Mouse (Mus musculus) splenic B cell, adult 2 months (primary cell): ENCODE results near the gene Olfr323.

Experiments
- DNase-seq: peaks from one replicate; pipeline ENCODE4 v3.0.0-alpha.2; 2011; ENCODE audit warnings: low read depth, low spot score
- H3K27me3 ChIP-seq: 2 replicates; pipeline ENCODE4 v1.6.1; 2012; ENCODE audit warnings: mild to moderate bottlenecking, low read length, moderate library complexity, mixed read lengths; ENCODE audit not compliant: control insufficient read depth, poor library complexity, insufficient read depth, severe bottlenecking
- H3K36me3 ChIP-seq: 2 replicates; pipeline ENCODE4 v1.6.1; 2012; ENCODE audit warnings: mild to moderate bottlenecking, low read length, moderate library complexity, mixed read lengths; ENCODE audit not compliant: control insufficient read depth, poor library complexity, insufficient read depth, severe bottlenecking

The Olfr323 gene

DNA sequence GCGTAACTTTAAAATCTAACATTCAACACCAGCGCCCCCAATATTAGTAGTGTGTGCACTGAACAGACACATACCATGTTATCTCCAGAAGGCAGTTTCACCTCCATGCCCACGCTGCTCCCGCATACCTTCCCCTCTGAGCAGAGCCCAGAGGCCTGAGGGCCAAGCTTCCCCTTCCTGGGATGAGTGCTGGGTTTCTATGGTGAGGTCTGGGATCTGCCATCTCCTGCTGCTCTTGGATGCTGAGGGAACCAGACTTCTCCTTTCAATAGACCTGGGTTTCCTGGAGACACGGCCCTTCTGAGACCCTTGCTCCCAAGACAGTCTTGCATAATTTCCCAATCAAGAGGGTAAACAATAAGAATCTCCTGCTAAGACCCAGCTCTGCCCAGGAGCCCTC is at the start of gene Olfr323:
TSS of gene Olfr323 (minus strand) at position 101 of the 400 bp plus-strand sequence.
- H3K36me3 ChIP-seq = no peaks in the 10 kb centered on the region
- DNase-seq = no peak
- H3K27me3 ChIP-seq = no peaks in the 10 kb centered on the region

DNA sequence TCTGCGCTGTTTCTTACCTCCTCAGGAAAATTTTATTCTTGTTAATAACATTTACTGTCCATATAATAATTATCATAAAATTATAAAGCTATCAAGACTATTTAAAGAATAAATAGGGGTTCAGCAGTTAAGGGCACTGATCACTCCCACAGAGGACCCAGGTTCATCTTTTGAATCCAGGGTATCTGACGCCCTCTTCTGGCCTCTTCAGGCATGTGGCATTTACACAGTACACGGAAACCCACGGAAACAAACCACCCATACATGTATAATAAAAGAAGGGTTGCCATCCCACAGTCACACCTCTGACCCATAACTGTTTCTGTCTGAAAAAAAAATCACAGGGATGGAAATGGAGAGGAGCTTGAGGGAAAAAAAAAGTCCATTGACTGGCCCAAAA is 41.5 kb upstream of the Olfr323 start:
- H3K36me3 ChIP-seq = no peaks in the 10 kb centered on the region
- no peak for DNase-seq
- H3K27me3 ChIP-seq = no peaks in the 10 kb centered on the region

DNA sequence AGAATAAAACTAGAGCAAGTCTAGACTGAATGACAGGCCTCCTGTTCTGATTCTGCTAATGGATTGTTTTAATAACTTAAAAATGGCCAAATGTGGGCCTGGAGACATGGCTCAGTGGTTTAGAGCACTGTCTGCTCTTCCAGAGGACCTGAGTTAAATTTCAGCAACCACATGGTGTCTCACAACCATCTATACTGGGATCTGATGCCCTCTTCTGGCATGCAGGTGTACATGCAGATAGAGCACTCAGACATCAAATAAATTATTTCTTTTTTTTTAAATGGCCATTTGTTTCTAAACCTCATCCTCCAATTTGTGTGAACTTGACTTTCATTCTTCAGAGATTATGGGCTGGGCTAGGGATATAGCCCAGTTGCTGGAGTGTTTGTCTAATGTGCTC is 39.0 kb upstream of the Olfr323 start:
- no peak for DNase-seq
- Histone ChIP-seq H3K36me3 (no peaks in the 10 kb centered on the region), H3K27me3 (no peaks in the 10 kb centered on the region)

DNA sequence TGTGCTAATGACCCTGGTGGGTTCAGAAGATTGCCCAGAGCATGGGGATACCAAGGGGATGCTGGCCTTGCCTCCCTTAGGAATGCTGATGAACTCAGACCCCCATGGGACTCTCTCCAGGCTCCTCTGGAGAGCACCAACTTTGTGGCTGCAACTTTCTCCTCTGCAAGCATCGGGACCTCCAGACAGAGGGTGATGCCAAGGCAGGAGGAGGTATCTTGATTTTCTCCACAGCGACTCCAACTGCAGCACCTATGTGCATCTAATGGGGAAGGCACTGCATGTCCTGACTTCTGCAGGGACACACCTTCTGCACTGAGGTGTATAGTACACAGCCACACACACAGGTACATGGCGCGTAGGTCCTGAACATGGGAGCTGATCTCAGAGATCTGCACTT is 28.3 kb upstream of the Olfr323 start, which contains the start of gene Olfr322:
TSS of gene Olfr322 (plus strand) at position 187 of the 400 bp plus-strand sequence.
- Histone ChIP-seq H3K36me3 (no peaks in the 10 kb centered on the region), H3K27me3 (no peaks in the 10 kb centered on the region)
- no peak for DNase-seq

DNA sequence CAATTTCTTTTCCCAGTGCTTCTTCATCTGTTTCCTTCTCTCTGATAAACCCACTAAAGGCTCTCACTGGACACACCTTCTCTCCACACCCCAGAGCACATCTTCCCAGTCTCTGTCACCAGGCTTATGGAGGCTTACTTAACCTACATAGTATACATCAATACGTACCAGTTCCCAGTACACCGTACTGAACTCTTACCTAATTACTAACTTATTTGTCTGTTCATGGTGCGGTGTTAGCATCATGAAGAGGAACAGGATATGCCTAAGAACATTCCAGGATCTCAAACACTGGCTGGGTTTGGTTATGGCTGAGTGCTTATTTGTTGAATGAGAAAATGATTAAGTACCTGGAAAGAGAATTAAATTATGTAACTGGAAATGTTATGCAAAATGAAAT is 24.9 kb upstream of the Olfr323 start:
- no peaks in the 10 kb centered on the region for H3K27me3 ChIP-seq

DNA sequence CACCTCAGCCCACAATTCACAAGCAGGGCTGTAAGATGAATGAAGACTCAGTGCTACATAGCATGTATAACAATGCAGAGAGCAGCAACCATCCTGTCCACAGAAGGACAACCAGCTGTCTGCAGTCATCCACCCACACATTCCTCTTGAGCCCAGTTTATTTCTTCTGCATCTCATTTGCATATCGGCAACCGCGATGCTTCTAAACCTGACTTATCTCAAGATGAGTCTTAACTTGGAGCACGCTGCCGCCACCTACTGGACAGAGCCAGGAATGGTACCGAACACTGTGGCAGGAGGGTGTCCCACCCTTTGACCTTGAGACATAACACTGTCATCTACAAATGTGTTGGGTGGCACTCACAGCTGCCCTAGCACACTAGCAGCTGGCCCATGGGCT is 13.0 kb upstream of the Olfr323 start:
- H3K36me3 ChIP-seq = no peaks in the 10 kb centered on the region
- DNase-seq = peak; percentile 70
- no peaks in the 10 kb centered on the region for H3K27me3 ChIP-seq

More for the DNA sequence above, 24.9 kb upstream of the Olfr323 start:
- H3K36me3 ChIP-seq = no peaks in the 10 kb centered on the region
- no peak for DNase-seq

DNA sequence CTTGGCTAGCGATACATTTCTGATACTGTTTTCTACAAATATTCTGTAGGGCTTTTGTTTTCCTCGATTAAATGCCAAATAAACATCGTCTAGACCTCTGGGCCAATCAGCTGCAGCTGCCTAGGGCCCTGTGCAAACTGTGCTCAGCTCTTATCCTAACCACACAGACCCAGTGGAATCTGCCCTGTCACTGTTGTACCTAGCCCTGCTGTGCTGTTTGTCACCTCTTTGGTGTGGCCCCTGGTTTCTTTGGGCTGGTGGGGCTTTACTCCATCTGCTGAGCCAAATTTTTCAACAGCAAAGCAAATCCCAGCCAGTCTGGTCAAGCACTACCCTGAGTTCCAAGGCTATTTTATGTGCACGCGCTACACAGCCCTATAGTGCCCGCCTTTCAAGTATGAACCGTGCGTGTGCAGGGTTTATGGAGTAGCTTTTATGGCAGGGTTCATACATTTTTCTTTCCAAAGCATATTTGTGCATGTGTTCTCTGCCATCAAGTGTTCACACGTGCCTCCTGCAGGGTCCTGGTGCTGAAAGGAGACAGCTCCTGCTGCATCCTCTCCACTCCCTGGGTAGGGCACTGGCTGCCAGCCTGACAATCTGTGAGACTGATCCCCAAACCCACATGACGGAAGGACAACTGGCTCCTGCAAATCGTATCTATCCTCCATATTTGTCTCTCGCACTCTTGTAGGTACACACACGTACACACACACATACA is 11.5 kb upstream of the Olfr323 start:
- DNase-seq = no peak
- Histone ChIP-seq H3K27me3 (no peaks in the 10 kb centered on the region), H3K36me3 (no peaks in the 10 kb centered on the region)

DNA sequence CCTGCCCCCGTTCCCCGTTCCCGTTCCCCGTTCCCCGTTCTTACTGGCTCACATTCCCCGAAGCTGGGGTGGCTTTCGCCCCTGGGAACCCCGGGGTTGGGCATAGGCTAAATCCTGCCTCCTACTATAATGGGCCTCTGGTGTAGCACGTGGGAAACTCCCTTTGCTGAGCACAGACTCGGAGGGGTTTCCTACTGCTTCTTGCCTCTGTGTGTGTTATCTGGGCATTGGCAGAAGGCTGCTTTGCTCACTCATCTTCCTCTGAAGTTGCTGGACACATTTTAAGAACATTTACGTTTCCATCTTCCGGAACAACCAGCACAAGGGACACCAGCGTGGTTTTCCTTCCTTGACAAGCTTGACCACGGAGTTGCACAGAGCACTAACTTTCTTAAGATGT is 10.8 kb upstream of the Olfr323 start:
- Histone ChIP-seq H3K27me3 (no peaks in the 10 kb centered on the region), H3K36me3 (no peaks in the 10 kb centered on the region)
- no peak for DNase-seq

DNA sequence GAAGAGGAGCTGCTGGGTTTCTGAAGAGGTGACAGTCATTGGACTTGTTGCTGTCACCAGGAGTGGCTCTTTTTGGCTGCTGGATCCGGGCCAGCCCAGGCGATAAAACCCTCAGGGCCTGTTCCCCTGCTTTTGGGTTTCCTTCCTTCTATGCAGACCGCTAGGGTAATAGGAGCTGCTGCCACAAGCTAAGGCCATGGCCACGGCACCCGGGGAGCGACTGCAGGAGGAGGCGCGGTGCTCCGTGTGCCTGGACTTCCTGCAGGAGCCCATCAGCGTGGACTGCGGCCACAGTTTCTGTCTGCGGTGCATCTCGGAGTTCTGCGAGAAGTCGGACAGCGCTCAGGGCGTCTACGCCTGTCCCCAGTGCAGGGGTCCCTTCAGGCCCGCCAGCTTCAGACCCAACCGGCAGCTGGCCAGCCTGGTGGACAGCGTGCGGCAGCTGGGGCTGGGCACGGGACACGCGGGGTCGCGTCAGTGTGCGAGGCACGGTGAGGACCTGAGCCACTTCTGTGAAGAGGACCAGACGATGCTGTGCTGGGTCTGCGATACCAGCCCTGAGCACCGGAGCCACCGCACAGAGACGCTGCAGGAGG is 10.1 kb upstream of the Olfr323 start, which contains the start of gene Trim58:
TSS of gene Trim58 (plus strand) at position 194 of the 596 bp plus-strand sequence.
- no peaks in the 10 kb centered on the region for H3K27me3 ChIP-seq
- H3K36me3 ChIP-seq = no peaks in the 10 kb centered on the region
- no peak for DNase-seq

DNA sequence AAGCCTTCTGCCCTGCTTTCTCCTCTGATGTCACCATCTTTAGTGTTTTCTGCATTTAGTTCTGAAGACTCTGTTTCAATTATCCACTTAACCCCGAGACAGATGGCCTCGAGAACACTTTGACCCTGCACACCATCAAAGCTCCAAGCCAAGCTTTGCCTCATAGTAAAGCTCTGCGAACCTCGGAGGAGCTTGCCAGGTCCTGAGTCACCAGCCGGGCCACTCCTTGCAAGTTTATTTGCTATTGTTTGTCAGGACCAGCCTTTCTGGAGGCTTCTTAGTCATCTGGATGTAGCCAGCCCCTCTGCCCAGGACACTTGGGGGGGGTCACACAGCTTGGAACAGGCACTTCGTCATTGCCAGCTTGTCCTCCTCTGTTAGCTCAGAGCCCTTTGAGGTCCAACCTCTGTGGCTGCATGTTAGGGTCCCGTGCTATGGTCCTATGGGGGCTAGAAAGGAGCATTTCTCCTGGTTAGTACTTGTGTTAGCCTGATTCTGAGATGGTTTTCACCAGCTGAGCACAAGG is 7.9 kb upstream of the Olfr323 start:
- no peak for DNase-seq
- no peaks in the 10 kb centered on the region for H3K27me3 ChIP-seq
- H3K36me3 ChIP-seq = no peaks in the 10 kb centered on the region

DNA sequence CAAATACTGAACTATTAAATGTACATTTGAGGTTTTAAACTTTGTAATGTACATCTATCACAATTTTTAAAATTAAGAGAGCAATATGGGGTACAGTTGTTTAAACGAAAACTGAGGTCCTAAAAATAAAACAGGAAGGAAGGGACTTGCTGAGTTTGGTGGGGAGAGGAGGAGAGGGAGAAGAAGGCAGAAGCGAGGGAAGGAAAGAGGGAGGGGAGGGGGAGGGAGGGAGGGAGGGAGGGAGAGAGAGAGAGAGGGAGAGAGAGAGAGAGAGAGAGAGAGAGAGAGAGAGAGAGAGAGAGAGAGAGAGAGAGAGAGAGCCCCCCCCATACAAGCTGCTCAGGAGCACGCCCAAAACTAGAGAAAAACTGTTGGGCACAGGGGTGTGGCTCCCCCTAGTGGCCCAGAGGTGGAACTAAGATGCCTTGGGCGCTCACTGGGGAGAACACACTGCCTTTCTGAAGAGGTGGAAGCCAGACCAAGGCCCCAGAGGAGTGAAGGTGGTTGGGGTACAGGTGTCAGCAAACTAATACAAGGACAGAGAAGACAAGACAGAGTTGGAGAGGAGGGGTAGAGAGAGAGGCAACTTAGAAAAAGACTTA is 6.2 kb upstream of the Olfr323 start:
- H3K36me3 ChIP-seq = no peaks in the 10 kb centered on the region
- H3K27me3 ChIP-seq = no peaks in the 10 kb centered on the region
- DNase-seq = peak; percentile 71

DNA sequence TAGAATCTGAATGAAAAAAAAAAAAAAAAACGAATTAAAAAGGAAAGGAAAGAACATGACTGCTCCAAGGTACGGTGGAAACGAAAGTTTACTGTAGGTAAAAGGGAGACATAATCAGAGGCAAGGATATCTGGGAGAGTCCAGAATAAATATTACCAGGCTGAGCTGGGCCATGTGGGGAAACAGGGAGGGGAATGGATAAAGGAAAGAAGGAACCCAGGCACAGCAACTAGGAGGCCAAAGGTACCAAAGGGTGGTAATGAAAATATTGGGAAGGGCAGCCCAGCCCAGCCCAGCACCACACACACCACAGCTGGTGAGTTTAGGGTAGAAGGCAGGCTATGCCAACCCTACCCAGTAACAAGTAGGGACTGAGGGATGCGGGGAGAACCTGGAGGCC is 4.6 kb upstream of the Olfr323 start:
- no peak for DNase-seq
- H3K27me3 ChIP-seq = no peaks in the 10 kb centered on the region
- no peaks in the 10 kb centered on the region for H3K36me3 ChIP-seq

DNA sequence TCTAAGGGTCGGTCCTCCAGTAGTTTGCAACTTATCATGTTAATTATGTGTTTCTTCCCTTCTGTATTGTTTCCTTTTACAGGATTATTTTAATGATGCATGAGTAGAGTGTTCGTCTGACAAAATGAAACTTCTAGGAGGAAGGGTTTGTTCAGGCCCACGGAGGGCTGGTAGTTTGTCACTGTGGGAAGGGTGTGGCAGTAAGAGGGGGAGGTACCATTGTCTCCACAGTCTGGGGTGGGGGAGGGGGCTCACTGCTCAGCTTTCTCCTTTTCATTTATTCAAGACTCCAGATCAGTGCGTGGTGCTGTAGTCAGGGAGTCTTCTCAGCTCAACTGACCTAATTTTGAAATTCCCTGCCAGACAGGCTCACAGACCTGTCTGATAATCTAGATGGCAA is 4.2 kb downstream of the Olfr323 start:
- DNase-seq = no peak
- no peaks in the 10 kb centered on the region for H3K27me3 ChIP-seq
- H3K36me3 ChIP-seq = no peaks in the 10 kb centered on the region

DNA sequence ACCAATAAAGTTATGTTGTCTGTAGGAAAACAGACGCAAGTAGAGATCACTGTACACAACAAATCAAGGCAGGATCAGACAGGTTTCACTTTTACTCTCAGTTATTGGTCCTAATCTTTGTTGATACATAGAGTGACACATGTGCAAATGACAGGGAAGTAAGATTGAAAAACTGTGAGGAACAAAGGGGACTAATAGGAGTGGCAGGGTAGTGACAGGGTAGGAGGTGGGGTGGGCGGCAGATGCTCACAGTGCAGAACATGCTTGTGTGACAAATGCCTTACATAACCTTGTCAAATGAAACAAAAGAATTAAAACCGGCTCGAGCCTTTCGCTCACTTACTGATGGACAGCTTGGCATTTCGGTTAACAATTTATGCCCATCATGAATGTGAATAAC is 11.5 kb downstream of the Olfr323 start:
- DNase-seq = no peak

DNA sequence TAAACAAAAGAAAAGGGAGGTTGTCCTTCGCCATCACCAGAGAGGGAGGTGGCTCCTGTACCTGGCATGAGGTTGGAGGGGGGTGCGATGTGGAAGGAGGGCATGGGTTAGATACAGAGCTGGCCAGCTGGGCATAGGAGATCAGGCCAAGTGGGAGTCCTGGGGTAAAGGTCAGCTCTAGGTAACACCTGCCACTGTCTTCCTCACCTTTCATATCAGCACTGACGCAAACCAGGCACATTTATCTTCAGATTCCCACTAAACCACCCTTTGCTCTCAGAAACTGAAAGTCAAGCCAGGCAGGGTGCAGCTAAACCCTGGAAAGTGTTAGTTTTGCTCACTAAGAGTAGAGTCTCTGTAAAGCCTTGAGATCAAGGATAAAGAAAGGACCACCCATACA is 11.9 kb downstream of the Olfr323 start:
- no peaks in the 10 kb centered on the region for H3K36me3 ChIP-seq
- no peak for DNase-seq
- no peaks in the 10 kb centered on the region for H3K27me3 ChIP-seq

More for the DNA sequence above, 11.5 kb downstream of the Olfr323 start:
- H3K36me3 ChIP-seq = no peaks in the 10 kb centered on the region
- H3K27me3 ChIP-seq = no peaks in the 10 kb centered on the region
